Mouse (Mus musculus) R1 (cell line): ENCODE measurements at regions not wholly inside any gene's neighbourhood (a gene's known extent, or its start where the extent isn't known, plus 50 kb on each side); places are given as distances from the start of the nearest gene placed in this dataset.
A peak's percentile ranks its signal among the peaks of the same experiment; 100 is the strongest.

Experiments used
- DNase-seq: peaks from one replicate; pipeline ENCODE4 v3.0.0-alpha.2; 2018; ENCODE audit warnings: low read depth, low spot score

DNA sequence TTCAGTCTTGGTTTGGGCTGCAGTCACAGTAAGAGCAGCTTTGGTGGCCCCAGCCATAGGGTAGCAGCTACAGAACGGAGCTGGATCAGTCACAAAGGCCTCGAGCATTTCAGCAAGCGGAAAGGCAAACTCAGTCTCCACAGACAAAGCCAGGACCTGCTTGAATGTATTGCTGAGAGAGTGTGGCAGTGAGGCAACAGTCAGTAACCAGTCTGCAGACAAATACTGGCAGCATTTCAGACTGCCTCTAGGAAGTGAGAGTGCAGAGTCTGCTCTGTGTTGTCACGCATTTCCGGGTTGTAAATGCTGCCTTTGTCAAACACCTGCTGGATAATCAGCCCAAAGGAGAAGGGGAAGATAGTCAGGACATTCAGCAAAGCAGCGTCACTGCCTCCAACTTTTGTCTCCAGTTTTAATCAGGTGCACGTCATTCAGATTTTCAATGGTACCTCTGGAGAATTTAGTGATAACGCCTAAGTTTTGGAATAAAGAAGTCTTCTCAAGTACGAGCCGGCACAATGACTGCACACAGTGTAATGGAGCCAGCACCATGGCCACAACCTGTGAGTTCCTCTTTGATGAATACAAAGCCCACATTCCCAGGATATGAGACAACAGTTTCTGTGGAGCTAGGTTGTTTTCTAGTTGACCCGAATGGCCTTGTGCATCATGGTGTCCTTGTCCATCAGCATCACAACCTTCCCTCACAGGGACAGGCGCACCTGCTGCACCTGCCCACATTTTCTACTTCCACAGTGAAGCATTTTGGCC lies 224.3 kb upstream of the Tmem161b start:
- peak; percentile 69 for DNase-seq

DNA sequence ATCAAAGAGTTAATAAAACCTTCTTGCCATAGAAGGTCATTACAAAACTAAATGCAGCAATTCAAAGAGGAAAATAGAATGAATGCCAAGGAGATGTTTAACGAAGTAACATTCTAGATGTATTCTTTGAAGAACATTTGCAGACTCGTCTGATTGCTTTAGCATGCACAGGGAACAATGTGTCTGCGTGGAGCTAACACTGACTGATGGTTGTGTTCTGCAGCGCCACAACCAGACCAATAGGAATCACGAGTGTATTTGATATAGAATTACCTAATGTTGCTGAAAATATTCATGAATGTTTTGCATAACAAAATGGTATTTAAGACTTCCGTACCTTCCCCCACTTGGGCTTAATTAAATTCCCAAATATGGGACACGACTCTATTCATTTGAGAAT lies 200.3 kb upstream of the Tmem161b start:
- DNase-seq: no peak

DNA sequence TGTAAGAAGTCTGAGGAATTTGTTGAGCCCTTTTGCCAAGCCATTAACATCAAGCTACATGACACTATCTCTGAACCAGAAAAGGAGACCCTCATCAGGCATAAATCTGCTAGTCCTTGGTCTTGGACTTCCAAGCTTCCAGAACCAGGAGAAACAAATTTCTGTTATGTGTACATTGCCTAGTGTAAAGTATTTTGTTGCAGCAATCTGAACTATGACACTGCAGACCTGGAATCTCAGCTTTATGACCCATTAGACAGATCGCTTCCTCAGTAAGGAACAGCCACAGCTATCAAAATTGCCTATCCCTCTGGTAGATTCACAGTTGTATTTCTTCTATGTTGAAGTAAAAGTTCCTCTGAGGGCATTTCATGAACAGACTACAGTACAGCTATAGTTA lies 199.1 kb upstream of the Tmem161b start:
- DNase-seq: no peak

DNA sequence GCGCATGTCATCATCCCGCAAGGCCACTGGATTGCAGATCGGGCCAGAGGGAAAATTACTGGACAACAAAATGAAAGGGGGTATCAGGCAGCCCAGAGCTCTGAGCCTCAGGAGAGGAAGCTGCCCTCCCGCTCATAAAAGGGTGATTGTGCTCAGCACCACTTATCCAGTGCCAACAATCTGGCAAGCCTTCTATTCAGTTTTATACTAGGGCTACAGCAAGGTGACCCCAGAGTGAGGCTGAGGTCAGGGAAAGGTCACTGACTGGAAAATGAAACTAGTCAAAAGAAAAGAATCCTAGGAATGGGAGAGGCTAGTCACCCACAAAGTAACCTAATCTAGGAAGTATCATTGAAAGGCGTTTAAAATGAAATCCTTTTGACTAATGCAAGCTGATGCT lies 198.5 kb upstream of the Tmem161b start:
- DNase-seq: peak; percentile 72

DNA sequence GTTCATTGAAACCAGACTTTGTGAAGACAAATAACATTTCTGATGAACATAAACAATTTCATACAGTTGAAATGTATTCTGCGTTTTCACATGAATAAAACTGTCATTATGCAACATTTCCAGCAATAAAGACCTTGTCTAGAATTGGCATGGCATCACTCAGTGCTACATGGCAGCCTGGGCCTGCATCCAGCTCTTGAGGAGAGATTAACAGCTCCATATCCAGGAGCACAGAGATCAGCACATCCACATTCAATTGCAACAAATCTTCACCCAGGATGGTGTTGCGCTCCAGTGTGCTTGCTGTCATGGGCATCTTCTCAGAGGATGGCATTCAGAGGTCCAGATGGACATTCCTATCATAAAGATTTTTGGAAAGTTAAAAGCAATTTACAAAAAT lies 196.7 kb upstream of the Tmem161b start:
- DNase-seq: no peak

DNA sequence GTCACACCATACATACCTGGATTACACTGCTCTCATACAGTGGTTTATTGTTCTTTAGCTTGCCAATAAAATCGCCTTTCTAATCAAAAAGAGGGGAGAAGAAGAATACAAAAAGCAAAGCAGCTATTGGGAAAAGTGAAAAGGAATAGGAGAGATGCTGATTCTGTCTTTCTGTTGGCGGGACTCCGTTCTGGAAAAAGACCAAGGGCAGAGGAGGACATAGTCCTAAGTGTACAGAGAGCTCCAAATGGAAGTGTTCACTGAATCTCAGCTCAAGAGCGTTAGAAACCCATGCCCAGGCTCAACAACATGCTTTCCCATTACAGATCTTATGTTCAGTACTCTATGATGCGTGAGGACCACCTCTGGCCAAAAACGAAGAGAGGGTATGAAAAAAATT lies 174.4 kb upstream of the Tmem161b start:
- no peak for DNase-seq

DNA sequence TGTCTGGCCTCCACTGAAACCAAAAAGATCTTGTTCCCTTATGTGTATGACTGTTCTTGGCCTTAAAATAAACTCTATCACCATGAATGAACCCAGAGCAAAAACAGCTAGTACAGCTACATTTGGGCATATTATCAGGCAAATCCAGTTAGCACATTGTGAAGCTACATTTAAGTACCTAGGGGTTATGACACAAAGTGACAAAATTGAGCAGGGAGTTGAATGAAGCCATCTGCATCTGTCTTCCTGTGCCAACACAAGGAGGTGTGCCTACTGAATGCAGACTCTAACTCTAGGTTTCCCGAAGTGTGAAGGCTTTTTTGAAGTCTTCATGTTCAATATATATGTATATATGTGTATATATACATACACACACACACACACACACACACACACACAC lies 169.9 kb upstream of the Tmem161b start:
- DNase-seq: no peak

DNA sequence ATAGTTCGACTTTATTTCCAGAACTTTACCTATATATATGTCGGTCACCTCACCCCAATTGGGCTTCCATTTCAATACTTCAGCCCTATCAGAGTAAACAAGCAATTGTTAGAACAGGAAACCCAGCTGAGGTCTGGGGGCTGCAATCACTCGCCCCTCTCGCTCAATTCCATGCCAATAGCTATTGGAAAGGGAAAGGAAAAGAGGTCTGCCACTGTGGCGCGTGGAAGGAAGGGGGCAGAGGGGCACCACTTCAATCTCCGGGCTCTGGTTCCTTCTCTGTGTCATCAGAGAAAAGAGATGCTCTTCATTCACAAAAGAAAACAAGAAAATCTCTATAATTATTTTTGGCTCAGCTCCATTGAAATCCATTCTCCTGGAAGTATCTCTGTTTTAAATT lies 167.1 kb upstream of the Tmem161b start:
- DNase-seq: no peak

DNA sequence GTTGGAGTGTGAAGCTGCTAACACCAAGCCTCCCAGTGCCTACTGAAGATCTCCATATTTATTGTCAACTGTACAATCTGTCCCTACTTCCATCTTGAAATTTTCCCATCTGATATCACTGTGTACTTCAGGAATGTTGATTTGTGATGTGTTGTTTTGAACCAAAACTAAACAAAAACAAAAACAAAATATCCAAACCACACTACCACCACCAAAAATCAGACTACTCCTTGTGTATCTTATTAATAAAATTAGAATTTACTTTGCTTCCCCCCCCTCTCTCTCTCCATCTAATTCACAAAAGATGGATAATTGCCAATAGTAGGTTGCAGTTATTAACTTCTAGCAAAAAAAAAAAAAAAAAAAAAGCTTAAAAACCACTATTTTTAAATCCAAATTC lies 166.5 kb upstream of the Tmem161b start:
- no peak for DNase-seq

DNA sequence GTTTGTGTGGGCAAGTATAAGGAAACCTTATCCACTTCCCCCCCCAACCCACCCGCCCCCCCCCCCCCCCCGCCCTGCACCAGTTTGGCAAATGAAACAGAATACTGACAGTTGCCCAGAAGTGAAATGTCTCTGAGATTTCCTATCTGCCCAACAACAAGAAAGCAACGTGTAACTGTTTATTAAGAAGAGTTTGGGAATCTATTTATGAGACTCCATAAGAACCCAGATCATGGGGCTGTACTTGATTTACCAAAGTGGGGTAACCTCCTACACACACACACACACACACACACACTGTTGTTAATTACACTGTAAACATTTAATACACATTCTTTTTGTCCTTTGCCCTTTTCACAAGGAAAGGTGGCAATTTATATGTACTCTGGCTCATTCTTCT lies 165.6 kb upstream of the Tmem161b start:
- no peak for DNase-seq

DNA sequence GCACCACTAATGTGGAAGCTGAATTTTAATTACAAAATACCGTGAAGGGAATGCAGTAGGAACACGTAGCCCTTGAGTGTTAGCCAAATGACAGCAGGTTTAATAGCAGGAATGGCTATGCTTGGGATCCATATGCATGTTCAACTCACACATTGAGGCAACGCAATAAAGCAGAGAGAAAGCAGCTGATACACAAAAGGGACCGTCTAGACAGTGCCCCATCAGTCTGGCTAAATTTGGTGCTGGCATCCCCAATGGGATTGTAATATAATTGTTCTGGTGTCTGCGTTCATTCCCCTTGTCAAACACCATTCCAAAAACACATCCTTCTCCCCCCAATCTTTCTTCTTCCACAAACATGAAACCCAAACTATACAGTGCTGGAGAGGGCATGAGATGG lies 165.1 kb upstream of the Tmem161b start:
- no peak for DNase-seq

DNA sequence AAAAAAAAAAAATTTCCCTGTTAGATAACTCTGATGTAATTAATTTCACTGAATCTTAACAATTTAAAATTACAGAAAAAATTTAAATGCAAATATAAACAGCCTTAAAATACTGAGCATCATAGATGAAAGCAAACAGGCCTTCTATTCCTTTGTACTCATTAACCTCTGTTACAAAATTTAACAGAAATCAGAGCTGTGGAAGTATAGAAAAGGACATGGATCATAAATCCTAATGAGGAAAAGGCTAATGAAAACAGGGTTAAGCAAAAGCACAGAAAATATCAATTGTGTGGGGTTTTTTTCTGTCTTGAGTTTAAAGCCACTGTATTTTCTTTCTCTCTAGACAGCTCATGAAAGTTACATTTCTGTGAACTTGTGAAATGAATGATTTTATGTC lies 164.6 kb upstream of the Tmem161b start:
- DNase-seq: no peak

DNA sequence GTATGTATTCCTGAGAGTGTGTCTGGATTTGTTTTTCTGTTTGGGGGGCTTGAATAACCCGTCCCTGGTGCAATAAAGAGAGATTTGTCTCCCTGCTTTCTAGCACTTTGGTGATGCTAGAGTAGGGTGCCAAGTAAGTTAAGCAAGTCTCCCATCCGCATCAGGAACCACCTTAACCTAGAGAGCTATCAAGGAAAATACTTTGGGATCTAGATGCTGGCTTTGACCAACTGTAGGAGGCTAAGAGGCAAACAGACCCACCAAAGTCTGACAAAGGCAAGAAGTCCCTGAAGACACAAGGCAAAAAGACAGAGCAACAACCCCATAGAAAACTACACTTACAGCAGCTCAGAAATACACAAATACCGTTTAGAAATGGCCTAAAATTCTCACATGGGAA lies 163.8 kb upstream of the Tmem161b start:
- no peak for DNase-seq

DNA sequence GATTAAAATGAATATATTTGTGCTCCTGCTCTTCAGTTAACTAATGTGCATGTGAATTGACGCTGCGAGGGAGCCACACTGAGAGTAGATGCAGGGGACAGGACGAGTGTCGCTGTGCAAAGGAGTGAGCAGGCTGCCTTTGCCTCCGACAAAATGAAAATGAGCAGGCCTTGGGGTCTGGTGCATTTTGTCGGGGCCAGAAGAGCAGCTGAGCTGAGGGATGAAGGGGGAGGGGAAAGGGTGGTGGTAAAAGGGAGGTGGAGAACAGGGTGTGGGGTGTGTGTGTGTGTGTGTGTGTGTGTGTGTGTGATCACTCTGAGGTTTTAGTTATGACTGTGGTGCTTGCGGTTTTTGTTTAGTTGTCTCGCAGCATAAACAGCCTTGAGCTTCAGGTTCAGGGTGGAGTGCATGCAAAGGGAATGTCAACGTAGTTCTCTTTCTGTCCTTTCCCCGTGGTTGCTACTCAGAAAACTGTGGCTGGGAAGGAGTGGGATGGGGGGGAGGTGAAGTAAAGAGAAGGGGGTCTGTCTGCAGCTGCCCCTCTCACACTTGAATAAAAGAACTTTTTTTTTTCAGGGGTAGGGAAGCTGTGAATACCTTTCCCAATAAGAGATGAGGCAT lies 163.0 kb upstream of the Tmem161b start:
- no peak for DNase-seq

DNA sequence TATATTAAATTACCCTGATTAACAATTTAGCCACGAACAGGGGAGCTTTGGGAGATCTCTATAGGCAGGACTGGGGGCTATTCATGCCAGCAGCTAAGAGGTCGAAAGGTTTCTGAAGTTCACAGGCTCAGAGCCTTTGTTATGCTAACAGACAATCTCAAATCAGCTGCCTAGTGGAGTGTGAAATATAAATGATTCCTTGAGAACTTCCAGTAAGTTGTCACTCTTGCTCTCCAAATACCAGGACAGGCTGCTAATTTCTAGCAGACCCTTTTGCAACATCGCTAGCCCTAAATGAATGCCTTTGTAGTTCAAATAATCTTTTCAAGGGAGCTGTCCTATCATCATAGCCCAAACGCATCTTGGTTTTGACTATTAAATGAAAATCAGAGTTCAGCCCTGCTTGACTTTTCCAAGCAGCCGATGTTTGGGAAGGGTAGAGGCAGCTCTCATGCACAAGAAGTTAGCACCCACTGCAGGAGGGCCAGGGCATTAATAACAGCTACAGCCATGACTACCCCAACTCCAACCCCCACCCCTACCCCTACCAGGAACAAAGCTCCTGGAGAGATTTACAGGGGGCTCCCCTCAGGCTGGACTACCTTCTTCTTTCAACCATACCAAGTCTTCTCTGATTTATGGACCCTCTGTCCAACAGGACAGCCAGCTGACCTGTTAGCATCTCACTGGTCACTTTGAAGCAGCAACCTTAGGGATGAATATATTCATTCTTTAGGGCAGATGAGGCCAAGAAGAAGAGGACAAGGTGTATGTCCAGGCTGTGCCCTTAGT lies 162.2 kb upstream of the Tmem161b start:
- DNase-seq: peak; percentile 30

DNA sequence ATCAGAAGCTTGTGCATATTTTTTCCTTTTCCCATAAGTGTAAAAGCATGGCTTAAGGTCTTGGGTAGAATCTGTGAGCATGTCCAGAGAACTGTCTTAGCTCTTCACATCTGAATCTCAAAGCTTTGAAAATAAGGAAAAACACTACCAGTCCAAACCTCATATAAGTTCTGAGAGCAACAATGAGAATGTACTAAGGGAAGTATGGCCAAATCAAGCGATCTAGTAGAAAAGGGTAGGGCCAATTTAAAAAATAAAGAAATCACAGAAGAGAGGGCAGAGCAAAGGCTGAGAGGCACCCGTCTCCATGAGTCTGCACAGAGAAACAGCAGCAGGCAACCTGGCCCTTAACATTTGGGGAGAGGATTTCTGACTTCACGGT lies 161.7 kb upstream of the Tmem161b start:
- no peak for DNase-seq

DNA sequence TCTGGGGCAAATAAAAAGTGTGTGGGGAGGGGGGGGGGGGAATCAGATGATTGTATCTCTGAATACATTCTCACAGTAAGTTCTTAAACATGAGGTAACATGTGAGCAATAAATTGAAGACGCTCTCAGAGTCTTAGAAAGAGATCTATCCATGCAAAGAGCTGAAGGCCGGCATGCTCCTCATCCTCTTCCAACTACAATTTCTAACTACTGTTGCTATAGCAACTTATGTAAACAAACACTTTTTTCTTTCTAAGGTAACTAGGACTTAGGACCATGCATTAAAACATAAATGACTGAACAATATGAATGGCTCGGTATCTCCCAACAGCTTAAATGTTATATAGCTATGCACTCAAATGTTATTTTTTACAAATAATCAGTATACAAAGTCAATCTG lies 161.2 kb upstream of the Tmem161b start:
- no peak for DNase-seq

DNA sequence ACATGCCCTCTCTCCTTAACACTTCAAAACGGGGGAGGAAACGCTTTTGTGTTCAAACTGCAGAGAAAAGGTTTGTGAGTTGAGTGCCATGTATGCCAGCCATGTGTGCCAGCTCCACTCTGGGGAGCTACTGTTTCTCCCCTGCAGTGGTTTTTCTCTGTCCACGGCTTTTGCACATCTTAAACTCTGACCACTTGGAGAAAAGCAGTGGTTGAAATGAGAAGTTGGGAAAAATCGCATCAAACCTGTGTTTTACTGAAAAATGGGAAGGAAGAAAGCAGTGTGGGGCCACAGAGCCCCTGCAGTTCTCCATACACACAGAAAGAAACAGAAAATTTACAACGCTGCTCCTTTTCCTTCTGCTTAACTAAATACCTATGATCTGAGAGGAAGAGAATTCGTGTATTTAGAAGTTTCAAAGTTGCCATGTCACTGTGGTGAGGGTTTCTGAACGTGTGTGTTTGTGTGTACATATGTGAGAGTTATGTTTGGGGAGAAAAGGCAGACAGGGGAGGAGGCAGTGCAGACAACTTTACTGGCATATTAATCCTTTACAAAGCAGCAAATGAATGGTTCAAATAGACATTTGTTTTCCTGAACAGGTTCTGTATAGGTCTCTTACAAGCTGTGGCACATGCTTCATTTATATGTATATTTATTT lies 160.1 kb upstream of the Tmem161b start:
- DNase-seq: no peak

DNA sequence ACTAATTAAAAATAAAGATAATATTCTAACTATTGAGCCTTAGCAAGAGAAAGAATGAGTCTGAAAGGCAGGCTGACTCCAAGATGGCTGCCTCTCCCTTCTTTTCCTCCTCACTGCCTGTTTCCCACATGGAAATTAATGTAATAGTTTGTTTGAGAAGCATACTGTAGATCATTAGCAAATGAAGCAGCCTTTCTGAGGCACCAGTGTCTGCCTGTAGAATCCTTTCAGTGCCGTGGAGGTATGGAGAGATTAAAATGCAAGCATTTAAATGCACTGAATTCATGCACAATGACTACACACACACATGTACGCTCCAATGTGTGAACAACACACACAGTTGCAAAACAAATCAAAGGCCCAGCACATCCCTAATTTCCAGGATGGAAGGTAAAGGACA lies 159.5 kb upstream of the Tmem161b start:
- no peak for DNase-seq

DNA sequence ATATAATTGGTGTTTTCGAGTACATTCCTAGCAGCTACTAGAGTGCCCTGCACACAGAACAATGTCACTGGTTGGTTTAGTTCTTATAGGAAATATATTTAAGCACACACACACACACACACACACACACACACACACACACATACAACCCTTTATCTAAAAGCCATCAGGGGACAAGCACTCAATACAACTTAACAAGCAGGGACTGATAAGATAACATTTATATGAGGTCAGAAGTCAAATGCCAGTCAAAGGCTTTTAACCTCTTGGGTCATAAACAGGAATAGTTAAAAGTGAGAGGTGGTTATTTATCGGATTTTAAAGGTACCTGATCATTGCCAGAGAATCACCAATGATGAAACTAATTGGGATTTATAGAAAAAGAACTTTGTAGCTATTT lies 158.7 kb upstream of the Tmem161b start:
- DNase-seq: no peak

DNA sequence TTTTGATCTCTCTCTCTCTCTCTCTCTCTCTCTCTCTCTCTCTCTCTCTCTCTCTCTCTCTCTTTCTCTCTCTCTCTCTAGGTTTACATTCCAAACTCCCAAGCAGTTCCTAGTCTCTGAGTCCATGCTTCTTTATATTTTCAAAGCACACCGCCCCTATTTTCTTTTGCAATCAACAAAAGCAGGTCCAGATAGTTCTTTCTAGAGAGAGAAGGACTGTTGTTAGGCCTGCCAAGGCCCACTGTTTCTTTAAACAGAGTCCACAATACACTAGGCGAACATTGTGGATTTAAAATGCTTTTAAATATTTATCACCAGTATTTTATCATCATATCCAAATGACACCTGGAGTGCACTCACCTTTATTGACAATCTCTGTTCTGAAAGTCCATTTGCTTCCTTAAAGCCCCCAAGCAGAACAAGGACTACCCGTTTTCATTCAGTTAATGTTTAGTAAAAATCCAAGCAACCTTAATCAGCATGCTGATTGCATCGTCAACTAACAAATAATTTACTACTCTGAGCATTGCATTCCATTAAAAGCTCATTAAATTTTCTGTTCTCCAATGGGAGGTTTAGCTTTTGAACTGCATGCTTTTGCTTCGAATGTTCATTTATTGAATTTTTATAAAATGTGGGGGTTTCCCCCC lies 157.7 kb upstream of the Tmem161b start:
- no peak for DNase-seq
